Mouse (Mus musculus): ENCODE results near the gene Slit3. TPM values are rescaled to one million over a fixed set of nuclear protein-coding genes. Genes with fewer than 3 reads are reported as not detected.

Slit3 gene
- total and polyA plus RNA-seq, 2 experiments from 2014 or later: 6.7 to 23.7 TPM

DNA sequence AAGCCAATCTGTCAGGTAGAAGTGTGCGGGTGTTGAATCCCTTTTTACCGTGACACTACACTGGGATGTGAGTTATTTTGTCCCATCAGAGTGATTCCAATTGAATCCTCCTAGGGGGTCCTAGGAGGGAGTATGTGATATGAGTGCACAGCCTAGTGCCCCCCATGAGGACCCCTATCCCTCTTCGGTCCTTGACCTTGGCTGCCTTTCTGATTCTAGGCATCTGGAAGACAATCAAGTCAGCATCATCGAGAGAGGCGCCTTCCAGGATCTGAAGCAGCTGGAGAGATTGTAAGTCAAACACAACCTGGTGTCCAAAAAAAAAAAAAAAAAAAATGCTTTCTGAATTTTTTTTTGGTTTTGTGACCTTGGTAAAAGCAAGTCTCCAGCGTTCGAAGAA lies 56.5 kb downstream of the Slit3 start:
- TF ChIP-seq CTCF (IDR thresholded peaks at IDR 0.05; ENCODE audit: low read depth) (no peak), EP300 (IDR thresholded peaks at IDR 0.05; ENCODE audit: low read depth) (no peak)
- Histone ChIP-seq H3K4me2 (ENCODE audit: low read depth, low read length) (no peak overlapping the region), H3K9ac (replicated peaks; ENCODE audit: low read depth, low read length) (no peak overlapping the region), H3K9me3 (replicated peaks; ENCODE audit: control insufficient read depth, low read length) (no peaks in the 10 kb centered on the region), H3K27me3 (ENCODE audit: control insufficient read depth, insufficient read depth, low read length) (no peaks in the 10 kb centered on the region), H3K36me3 (replicated peaks; ENCODE audit: control insufficient read depth, insufficient read depth, low read length) (no peaks in the 10 kb centered on the region), H3K4me1 (ENCODE audit: control insufficient read depth, insufficient read depth) (no peaks in the 10 kb centered on the region), H3K27ac (ENCODE audit: low read depth) (no peak overlapping the region), H3K4me3 (ENCODE audit: low read depth, low read length) (no peak overlapping the region)
- no peak for DNase-seq (ENCODE audit: low spot score)
- WGBS: 81% methylated on average over 7 of the region's 7 CpGs
- ATAC-seq (ENCODE audit: insufficient read depth, low read depth): no peak

DNA sequence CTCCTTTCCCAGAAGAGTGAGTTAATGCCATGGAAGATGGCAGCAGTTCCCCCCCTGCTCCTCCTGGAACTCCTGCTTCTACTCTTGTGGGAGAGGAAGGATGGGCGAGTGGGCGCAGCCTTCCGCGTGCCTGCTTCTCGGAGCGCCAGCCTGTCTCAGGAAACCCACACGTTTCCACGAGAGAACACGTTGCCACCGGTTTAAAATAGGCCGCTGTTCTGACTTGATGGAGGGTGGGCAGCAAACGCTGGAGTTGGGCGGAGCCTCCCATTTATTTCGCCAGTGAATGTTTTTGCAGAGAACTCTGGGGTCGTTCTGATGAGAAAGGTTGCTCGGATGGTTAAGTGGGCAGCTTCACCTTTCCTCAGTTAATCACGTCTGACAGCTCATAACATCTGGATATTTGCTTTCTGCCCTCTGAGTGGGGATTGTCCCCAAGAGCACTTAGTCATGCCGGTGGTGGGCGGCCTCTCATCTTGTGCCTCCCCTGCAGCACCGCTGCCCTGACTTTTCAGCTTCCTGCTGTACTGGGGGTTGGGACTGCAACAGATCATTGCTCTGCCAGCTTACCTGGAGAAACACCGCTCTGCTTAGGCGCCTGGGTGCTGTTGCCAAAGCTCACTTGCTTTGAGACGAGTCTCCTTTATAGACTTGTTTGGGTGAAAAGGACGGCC lies 57.3 kb downstream of the Slit3 start:
- H3K9me3 ChIP-seq (replicated peaks; ENCODE audit: control insufficient read depth, low read length): no peaks in the 10 kb centered on the region
- TF ChIP-seq CTCF (IDR thresholded peaks at IDR 0.05; ENCODE audit: low read depth) (no peak), EP300 (IDR thresholded peaks at IDR 0.05; ENCODE audit: low read depth) (no peak)
- 63% methylated on average over 24 of the region's 24 CpGs for WGBS
- H3K9ac ChIP-seq (replicated peaks; ENCODE audit: low read depth, low read length): no peak overlapping the region
- no peak overlapping the region for H3K4me2 ChIP-seq (ENCODE audit: low read depth, low read length)
- no peak overlapping the region for H3K4me3 ChIP-seq (ENCODE audit: low read depth, low read length)
- no peaks in the 10 kb centered on the region for H3K36me3 ChIP-seq (replicated peaks; ENCODE audit: control insufficient read depth, insufficient read depth, low read length)
- DNase-seq (ENCODE audit: low spot score) (no peak), ATAC-seq (ENCODE audit: insufficient read depth, low read depth) (no peak)
- no peaks in the 10 kb centered on the region for H3K4me1 ChIP-seq (ENCODE audit: control insufficient read depth, insufficient read depth)
- H3K27ac ChIP-seq (ENCODE audit: low read depth): no peak overlapping the region
- H3K27me3 ChIP-seq (ENCODE audit: control insufficient read depth, insufficient read depth, low read length): no peaks in the 10 kb centered on the region

DNA sequence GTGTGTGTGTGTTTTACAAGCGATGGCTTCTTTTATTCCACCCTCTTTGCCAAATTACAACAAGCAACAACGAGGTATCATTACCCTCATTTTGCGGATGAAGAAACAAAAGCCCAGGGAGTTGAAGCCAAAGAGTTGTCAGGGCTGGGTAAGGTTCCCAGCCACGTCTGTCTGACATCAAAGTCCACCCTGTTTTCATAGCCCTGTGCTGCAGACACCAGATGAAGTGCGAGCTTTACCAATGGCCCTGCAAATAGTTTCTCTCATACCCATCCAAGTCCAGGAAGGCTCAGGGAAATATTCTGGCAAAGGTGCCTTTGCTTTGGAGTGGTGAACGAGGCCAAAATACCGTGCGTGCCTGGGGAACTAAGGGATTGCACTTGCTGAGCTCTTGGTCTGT lies 58.3 kb downstream of the Slit3 start:
- H3K27me3 ChIP-seq (ENCODE audit: control insufficient read depth, insufficient read depth, low read length): no peaks in the 10 kb centered on the region
- no peak for DNase-seq (ENCODE audit: low spot score)
- H3K4me2 ChIP-seq (ENCODE audit: low read depth, low read length): no peak overlapping the region
- no peaks in the 10 kb centered on the region for H3K9me3 ChIP-seq (replicated peaks; ENCODE audit: control insufficient read depth, low read length)
- H3K36me3 ChIP-seq (replicated peaks; ENCODE audit: control insufficient read depth, insufficient read depth, low read length): no peaks in the 10 kb centered on the region
- no peak overlapping the region for H3K9ac ChIP-seq (replicated peaks; ENCODE audit: low read depth, low read length)
- H3K4me1 ChIP-seq (ENCODE audit: control insufficient read depth, insufficient read depth): no peaks in the 10 kb centered on the region
- H3K27ac ChIP-seq (ENCODE audit: low read depth): no peak overlapping the region
- whole genome bisulfite sequencing: 67% methylated on average over 8 of the region's 8 CpGs
- no peak for TF ChIP-seq EP300 (IDR thresholded peaks at IDR 0.05; ENCODE audit: low read depth)
- TF ChIP-seq CTCF (IDR thresholded peaks at IDR 0.05; ENCODE audit: low read depth): no peak
- no peak for ATAC-seq (ENCODE audit: insufficient read depth, low read depth)
- no peak overlapping the region for H3K4me3 ChIP-seq (ENCODE audit: low read depth, low read length)

DNA sequence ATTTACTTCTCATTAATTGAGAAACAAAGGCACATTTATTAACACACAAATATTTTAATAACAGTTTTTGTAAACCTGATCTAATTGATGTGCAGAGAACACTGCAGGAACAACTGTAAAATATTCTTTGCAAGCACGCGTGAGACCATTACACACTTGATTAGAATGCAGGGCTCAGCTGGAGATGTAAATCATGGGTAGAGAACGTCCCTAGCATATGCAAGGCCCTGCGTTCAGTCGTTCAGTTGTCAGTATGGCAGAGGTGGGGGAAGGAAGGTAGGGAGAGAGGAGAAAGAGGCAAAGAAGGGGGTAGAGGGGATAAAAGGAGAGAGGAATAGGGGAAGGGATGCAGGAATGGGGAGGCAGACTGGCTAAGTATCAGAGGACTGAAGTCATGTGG lies 61.9 kb downstream of the Slit3 start:
- Histone ChIP-seq H3K27me3 (ENCODE audit: control insufficient read depth, insufficient read depth, low read length) (no peaks in the 10 kb centered on the region), H3K4me3 (ENCODE audit: low read depth, low read length) (no peak overlapping the region), H3K36me3 (replicated peaks; ENCODE audit: control insufficient read depth, insufficient read depth, low read length) (no peaks in the 10 kb centered on the region), H3K4me2 (ENCODE audit: low read depth, low read length) (no peak overlapping the region), H3K9me3 (replicated peaks; ENCODE audit: control insufficient read depth, low read length) (no peaks in the 10 kb centered on the region), H3K4me1 (ENCODE audit: control insufficient read depth, insufficient read depth) (no peaks in the 10 kb centered on the region), H3K9ac (replicated peaks; ENCODE audit: low read depth, low read length) (no peak overlapping the region), H3K27ac (ENCODE audit: low read depth) (no peak overlapping the region)
- ATAC-seq (ENCODE audit: insufficient read depth, low read depth) (no peak), DNase-seq (ENCODE audit: low spot score) (no peak)
- TF ChIP-seq EP300 (IDR thresholded peaks at IDR 0.05; ENCODE audit: low read depth) (no peak), CTCF (IDR thresholded peaks at IDR 0.05; ENCODE audit: low read depth) (no peak)
- 84% methylated on average over 5 of the region's 5 CpGs for WGBS

DNA sequence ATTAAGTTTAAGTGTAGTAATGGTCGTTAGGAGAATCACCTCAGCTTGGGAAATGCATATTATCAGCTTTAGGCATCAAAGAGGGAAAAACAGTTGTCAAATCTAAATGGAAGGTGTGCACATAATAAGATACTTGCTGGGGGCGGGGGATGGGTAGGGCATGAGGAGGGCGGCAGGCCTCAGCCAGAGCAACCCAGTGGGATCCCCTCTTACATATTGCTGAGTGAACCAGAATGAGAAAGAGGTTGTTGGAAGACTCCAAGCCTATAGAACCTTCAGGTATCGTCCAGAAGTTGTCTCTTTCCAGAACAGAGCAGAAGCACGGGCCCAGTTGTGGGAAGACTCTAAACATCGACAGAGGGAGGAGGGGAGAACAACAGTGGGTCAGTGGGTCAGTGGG lies 73.8 kb downstream of the Slit3 start:
- Histone ChIP-seq H3K4me2 (ENCODE audit: low read depth, low read length) (no peak overlapping the region), H3K4me1 (ENCODE audit: control insufficient read depth, insufficient read depth) (no peaks in the 10 kb centered on the region), H3K27me3 (ENCODE audit: control insufficient read depth, insufficient read depth, low read length) (no peaks in the 10 kb centered on the region), H3K4me3 (ENCODE audit: low read depth, low read length) (no peak overlapping the region), H3K36me3 (replicated peaks; ENCODE audit: control insufficient read depth, insufficient read depth, low read length) (no peaks in the 10 kb centered on the region), H3K27ac (ENCODE audit: low read depth) (no peak overlapping the region), H3K9ac (replicated peaks; ENCODE audit: low read depth, low read length) (no peak overlapping the region), H3K9me3 (replicated peaks; ENCODE audit: control insufficient read depth, low read length) (no peaks in the 10 kb centered on the region)
- ATAC-seq (ENCODE audit: insufficient read depth, low read depth) (no peak), DNase-seq (ENCODE audit: low spot score) (no peak)
- WGBS: 85% methylated on average over 6 of the region's 6 CpGs
- TF ChIP-seq EP300 (IDR thresholded peaks at IDR 0.05; ENCODE audit: low read depth) (no peak), CTCF (IDR thresholded peaks at IDR 0.05; ENCODE audit: low read depth) (no peak)

DNA sequence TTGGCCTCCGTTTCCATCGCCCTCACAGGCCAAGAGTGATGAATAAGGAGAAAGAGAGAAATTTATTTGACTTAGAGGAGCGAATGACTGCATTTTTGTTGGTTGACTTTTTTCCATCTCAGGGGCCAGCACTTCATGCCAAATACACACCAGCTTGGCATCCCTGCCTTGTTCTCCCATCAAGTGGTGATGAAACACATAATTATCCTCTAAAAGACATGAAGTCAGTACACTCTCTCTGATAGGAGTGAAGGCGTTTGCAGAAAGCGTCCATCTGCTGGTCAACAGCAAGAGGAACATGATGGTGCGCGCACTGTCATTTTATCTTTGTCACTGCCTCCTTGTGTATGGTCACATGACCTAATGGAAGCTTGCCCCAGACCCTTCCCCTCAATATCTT lies 75.8 kb downstream of the Slit3 start:
- Histone ChIP-seq H3K4me1 (ENCODE audit: control insufficient read depth, insufficient read depth) (no peaks in the 10 kb centered on the region), H3K27ac (ENCODE audit: low read depth) (no peak overlapping the region), H3K27me3 (ENCODE audit: control insufficient read depth, insufficient read depth, low read length) (no peaks in the 10 kb centered on the region), H3K36me3 (replicated peaks; ENCODE audit: control insufficient read depth, insufficient read depth, low read length) (no peaks in the 10 kb centered on the region), H3K4me3 (ENCODE audit: low read depth, low read length) (no peak overlapping the region), H3K9ac (replicated peaks; ENCODE audit: low read depth, low read length) (no peak overlapping the region), H3K4me2 (ENCODE audit: low read depth, low read length) (no peak overlapping the region), H3K9me3 (replicated peaks; ENCODE audit: control insufficient read depth, low read length) (no peaks in the 10 kb centered on the region)
- no peak for TF ChIP-seq EP300 (IDR thresholded peaks at IDR 0.05; ENCODE audit: low read depth)
- TF ChIP-seq CTCF (IDR thresholded peaks at IDR 0.05; ENCODE audit: low read depth): no peak
- whole genome bisulfite sequencing: 83% methylated on average over 7 of the region's 7 CpGs
- DNase-seq (ENCODE audit: low spot score): no peak
- ATAC-seq (ENCODE audit: insufficient read depth, low read depth): no peak
